Mouse (Mus musculus) cortical plate, adult 2 months (tissue): ENCODE data around the gene Acer3. TPM values are rescaled to one million over a fixed set of nuclear protein-coding genes. Genes with fewer than 3 reads are reported as not detected.

Experiments used
- H3K27ac ChIP-seq: fragments of 200-500 bp; 2 replicates; pipeline ENCODE4 v1.5.1; 2012; ENCODE audit warnings: low read length, control low read depth, inconsistent platforms; ENCODE audit not compliant: insufficient read depth
- H3K4me1 ChIP-seq: fragments of 200-500 bp; 2 replicates; pipeline ENCODE4 v1.6.1; 2011; ENCODE audit warnings: low read length; ENCODE audit not compliant: control insufficient read depth, insufficient read depth
- H3K4me3 ChIP-seq: fragments of 200-500 bp; 2 replicates; pipeline ENCODE4 v1.5.1; 2011; ENCODE audit warnings: mild to moderate bottlenecking, low read length, control low read depth; ENCODE audit not compliant: insufficient read depth
- CTCF ChIP-seq: fragments of 200-500 bp; IDR thresholded peaks from 2 replicates; pipeline ENCODE4 v1.5.1; 2011; ENCODE audit warnings: mild to moderate bottlenecking, control low read depth, low read length; ENCODE audit not compliant: insufficient read depth; ENCODE audit errors: extremely low read depth
- POLR2A ChIP-seq: fragments of 200-500 bp; IDR thresholded peaks from 2 replicates; pipeline ENCODE4 v1.6.1; 2011; ENCODE audit warnings: mild to moderate bottlenecking, low read length, control low read depth; ENCODE audit not compliant: insufficient read depth; ENCODE audit errors: extremely low read depth
- polyA plus RNA-seq: library from polyadenylated mRNA; depleted of rRNA; stranded (reverse); fragments of >200 nt; gene quantifications from 2 replicates; pipeline ENCODE4 v1.2.3, GENCODE M21; 2012

The Acer3 gene
- polyA plus RNA-seq, 1 experiment, result 10.3 TPM

DNA sequence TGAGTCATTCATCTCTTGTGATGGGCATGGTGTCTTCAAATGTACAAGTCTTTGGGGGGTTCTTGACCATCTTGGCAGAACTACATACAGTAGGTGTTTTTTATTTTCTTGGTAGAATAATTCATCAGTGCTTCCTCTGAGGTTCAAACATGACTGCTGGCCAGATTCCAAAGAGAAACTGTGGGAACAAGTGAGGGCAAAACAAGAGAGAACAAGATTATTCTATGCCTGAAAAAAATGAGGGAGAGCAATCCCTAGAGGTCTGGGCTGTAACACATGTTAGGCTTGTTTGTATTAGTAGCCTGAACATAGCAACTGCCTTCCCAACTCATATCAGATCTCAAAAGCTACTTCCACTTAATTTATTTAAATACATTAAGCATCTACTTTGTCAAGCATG lies 104.3 kb downstream of the Acer3 start:
- no peak overlapping the region for H3K4me3 ChIP-seq
- no peak for TF ChIP-seq POLR2A
- TF ChIP-seq CTCF, result no peak
- no peak overlapping the region for H3K27ac ChIP-seq
- no peaks in the 10 kb centered on the region for H3K4me1 ChIP-seq

- Histone ChIP-seq H3K4me3 (no peak overlapping the region), H3K27ac (no peak overlapping the region)
- TF ChIP-seq POLR2A, result no peak
- no peak for TF ChIP-seq CTCF
Observed at GRCm38 (mm10) chr7:98202946-98203345, 118.1 kb downstream of the Acer3 start.

GRCm38 (mm10) chr7:98201493-98202028 lies 119.4 kb downstream of the Acer3 start:
- Histone ChIP-seq H3K4me3 (no peak overlapping the region), H3K27ac (no peak overlapping the region), H3K4me1 (no peaks in the 10 kb centered on the region; the same call in 1 of the 2 replicates)
- TF ChIP-seq CTCF (no peak), POLR2A (no peak)

More at GRCm38 (mm10) chr7:98202946-98203345, 118.1 kb downstream of the Acer3 start:
- H3K4me1 ChIP-seq, result no peaks in the 10 kb centered on the region

GRCm38 (mm10) chr7:98200396-98200795 lies 120.6 kb downstream of the Acer3 start:
- Histone ChIP-seq H3K4me1 (no peaks in the 10 kb centered on the region; the same call in 1 of the 2 replicates), H3K27ac (no peak overlapping the region), H3K4me3 (no peak overlapping the region)
- TF ChIP-seq CTCF, result no peak

- Histone ChIP-seq H3K27ac (no peak within 1 kb of the TSS), H3K4me3 (no peak within 1 kb of the TSS), H3K4me1 (no peaks in the 10 kb centered on the region; the same call in 1 of the 2 replicates)
- TF ChIP-seq POLR2A (no peak), CTCF (no peak)
Observed at GRCm38 (mm10) chr7:98199381-98199780, 121.6 kb downstream of the Acer3 start, which contains the start of gene B3gnt6. B3gnt6 (minus strand) TSS chr7:98199481.

- no peaks in the 10 kb centered on the region; the same call in 1 of the 2 replicates for H3K4me1 ChIP-seq
- no peak overlapping the region for H3K27ac ChIP-seq
- TF ChIP-seq POLR2A, result no peak
- TF ChIP-seq CTCF, result no peak
- H3K4me3 ChIP-seq, result no peak overlapping the region
Observed at GRCm38 (mm10) chr7:98195151-98195801, 125.7 kb downstream of the Acer3 start.

DNA sequence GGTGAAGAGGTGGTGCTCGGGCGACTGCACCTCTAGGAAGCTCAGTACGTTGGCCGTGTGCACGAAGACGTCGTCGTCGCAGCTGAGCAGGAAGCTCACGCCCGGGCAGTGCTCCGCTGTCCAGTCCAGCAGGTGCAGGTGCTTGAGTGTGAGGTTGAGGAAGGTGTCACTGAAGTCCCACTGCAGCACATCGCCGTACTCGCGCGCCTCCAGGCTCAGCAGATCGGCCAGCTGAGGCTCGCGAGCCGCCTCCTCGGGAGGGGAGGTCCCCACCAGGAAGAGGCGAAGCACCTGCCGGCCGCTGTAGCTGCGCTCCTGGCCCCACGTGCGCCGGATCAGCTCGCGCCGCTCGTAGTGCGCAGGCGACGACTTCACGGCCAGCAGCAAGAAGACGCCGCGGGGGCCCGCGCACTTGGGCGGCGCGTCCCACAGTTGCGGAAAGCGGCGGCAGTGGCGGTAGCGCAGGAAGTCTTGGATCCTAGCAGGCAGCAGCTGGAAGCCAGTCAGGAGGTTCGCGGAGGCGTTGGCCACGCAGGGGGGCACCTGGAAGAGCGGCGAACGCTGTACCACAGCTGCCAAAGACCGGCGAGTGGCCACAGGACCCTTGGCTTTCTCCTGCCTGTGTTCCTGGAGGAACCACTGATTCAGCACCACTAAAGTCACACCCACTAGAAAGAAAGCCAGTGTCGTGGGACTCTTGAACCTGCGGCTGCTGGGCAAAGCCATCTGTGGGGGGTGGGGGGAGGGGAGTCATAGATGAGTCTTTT lies 126.8 kb downstream of the Acer3 start:
- Histone ChIP-seq H3K27ac (no peak overlapping the region), H3K4me3 (peak overlapping the region; percentile 9), H3K4me1 (no peaks in the 10 kb centered on the region; the same call in 1 of the 2 replicates)
- TF ChIP-seq CTCF, result no peak
- no peak for TF ChIP-seq POLR2A

GRCm38 (mm10) chr7:98193515-98194025 lies 127.4 kb downstream of the Acer3 start:
- H3K4me1 ChIP-seq, result no peaks in the 10 kb centered on the region; the same call in 1 of the 2 replicates
- peak overlapping the region; percentile 9 for H3K4me3 ChIP-seq
- TF ChIP-seq POLR2A (no peak), CTCF (peak; percentile 35)
- no peak overlapping the region for H3K27ac ChIP-seq

DNA sequence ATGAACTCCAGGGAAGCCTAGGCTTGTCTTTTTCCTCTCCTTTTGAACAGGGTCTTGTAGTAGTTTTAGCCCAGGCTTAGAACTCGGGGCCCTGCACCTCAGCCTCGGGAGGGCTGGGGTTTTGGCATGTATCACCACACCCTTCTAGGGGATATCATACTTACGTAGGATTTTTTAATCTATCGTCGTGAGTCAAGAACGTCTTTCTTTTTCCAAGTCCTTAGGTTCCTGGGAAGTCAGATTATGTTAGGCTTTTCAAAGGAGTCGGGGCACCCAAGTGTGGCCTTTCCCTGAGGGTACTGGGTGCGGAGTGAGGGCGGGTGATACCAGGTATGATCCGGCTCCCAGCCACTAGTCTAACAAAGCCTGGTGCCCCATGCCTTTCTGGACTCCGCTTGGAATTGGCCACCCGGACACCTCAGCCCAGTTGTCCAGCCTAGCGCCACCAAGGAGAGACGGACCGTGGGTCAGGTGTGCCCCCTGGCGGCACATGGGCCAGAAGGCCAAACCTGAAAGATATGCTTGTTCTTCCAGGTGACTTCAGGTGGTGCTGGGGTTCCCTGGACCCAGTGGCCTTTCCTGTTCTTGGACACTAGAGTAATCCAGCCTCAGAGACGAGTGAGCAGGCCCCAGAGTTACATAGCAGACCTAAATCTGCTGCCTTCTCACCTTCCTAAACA lies 129.3 kb downstream of the Acer3 start:
- no peak for TF ChIP-seq POLR2A
- no peak for TF ChIP-seq CTCF
- no peak overlapping the region for H3K27ac ChIP-seq
- H3K4me3 ChIP-seq, result no peak overlapping the region
- no peaks in the 10 kb centered on the region; the same call in 1 of the 2 replicates for H3K4me1 ChIP-seq
